Mouse (Mus musculus) stomach, embryonic 15.5 days (tissue): ENCODE measurements around the gene Cenpb. TPM values are rescaled to one million over a fixed set of nuclear protein-coding genes. Genes with fewer than 3 reads are reported as not detected.

Source experiments
- ATAC-seq: fragments of 200-750 bp; cut with Nextera tagmentation; 2 replicates; pipeline ENCODE4 v1.8.0; 2017; ENCODE audit warnings: low read depth, moderate number of reproducible peaks, moderate TSS enrichment; ENCODE audit not compliant: insufficient read depth, low FRiP score
- H3K27ac ChIP-seq: fragments of 300-500 bp; sonication (generic); 2 replicates; pipeline ENCODE4 v1.5.1; 2015; ENCODE audit warnings: mild to moderate bottlenecking, inconsistent platforms
- H3K27me3 ChIP-seq: fragments of 300-500 bp; sonication (generic); replicated peaks from 2 replicates; pipeline ENCODE4 v1.6.1; 2015; ENCODE audit warnings: inconsistent platforms
- H3K36me3 ChIP-seq: fragments of 300-500 bp; sonication (generic); 2 replicates; pipeline ENCODE4 v1.6.1; 2015; ENCODE audit warnings: inconsistent platforms
- H3K4me1 ChIP-seq: fragments of 300-500 bp; sonication (generic); 2 replicates; pipeline ENCODE4 v1.6.1; 2015; ENCODE audit warnings: inconsistent platforms
- H3K4me2 ChIP-seq: fragments of 300-500 bp; sonication (generic); 2 replicates; pipeline ENCODE4 v1.6.1; 2015; ENCODE audit warnings: mild to moderate bottlenecking, inconsistent platforms
- H3K4me3 ChIP-seq: fragments of 300-500 bp; sonication (generic); replicated peaks from 2 replicates; pipeline ENCODE4 v1.5.1; 2015; ENCODE audit warnings: inconsistent platforms
- H3K9ac ChIP-seq: fragments of 300-500 bp; sonication (generic); 2 replicates; pipeline ENCODE4 v1.6.1; 2015; ENCODE audit warnings: inconsistent platforms
- H3K9me3 ChIP-seq: fragments of 300-500 bp; sonication (generic); 2 replicates; pipeline ENCODE4 v1.6.1; 2016; ENCODE audit warnings: inconsistent platforms
- WGBS: fragments of 180-500 bp; shearing (Covaris S2); methylation state at CpG from one replicate; pipeline ENCODE4 v1.1.7; 2015; 5-methylcytosine and 5-hydroxymethylcytosine counted together
- polyA plus RNA-seq: library from polyadenylated mRNA; unstranded; fragments of >200 nt; fragmentation: Nextera tagmentation; extraction: Ambion mirVana; gene quantifications from 2 replicates; pipeline ENCODE4 v1.2.1, GENCODE M21; 2015

Cenpb gene
- polyA plus RNA-seq, 1 experiment from 2014 or later = 15.4 TPM

DNA sequence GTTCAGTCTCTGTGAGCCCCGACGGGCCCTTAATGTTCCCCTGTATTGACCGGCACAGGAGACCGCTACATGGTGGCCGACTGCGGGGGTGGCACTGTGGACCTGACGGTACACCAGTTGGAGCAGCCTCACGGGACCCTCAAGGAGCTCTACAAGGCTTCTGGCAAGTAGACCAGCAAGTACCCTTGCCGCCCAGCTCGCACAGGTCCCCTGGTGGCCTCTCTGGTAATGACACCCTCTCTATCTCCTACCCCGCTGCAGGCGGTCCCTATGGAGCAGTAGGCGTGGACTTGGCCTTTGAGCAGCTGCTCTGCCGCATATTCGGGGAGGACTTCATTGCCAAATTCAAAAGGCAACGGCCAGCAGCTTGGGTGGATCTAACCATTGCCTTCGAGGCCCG lies 37.3 kb downstream of the Cenpb start:
- H3K27ac ChIP-seq = no peak overlapping the region
- no peaks in the 10 kb centered on the region for H3K27me3 ChIP-seq
- WGBS = 30% methylated on average over 18 of the region's 18 CpGs
- no peak overlapping the region for H3K9ac ChIP-seq
- H3K36me3 ChIP-seq = peaks cover 20% of the 10 kb centered on the region
- peak; percentile 61; the same call in 1 of the 2 replicates for ATAC-seq
- 0 out of 2 replicates have a peak overlapping the region, but pooled peaks have one; percentile 23 for H3K4me2 ChIP-seq
- no peaks in the 10 kb centered on the region for H3K9me3 ChIP-seq
- H3K4me3 ChIP-seq = no peak overlapping the region
- 0 out of 2 replicates have a peak, but pooled peaks cover 4% of the 10 kb centered on the region for H3K4me1 ChIP-seq

DNA sequence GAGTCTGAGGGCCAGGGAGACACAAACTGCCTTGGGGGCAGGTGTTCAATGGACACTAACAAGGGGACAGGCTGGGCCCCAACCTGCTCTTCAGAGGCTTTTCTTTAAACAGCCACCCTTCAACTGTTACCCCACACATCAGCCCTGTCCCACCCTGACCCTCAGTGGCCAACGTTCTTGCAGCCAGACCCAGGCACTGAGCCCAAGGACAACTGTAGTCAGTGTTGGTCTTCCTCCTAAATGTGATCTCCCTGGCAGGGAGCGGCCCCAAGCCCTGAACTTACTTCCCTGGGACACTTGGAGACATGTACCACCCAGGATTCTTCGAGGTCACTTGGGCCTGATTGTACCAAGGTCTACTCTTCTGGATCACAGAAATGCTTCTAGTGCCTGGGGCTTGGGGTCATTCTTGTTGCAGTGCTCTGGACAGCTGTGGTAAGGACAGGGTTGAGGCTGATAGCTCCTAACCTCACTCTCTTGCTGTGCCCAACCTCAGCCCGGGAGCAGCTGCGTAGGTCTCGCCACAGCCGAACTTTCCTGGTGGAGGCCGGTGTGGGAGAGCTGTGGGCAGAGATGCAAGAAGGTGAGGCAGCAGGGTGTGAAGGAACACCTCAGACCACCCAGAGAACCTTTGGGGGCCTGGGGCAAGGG lies 38.4 kb downstream of the Cenpb start:
- Histone ChIP-seq H3K27me3 (no peaks in the 10 kb centered on the region), H3K9me3 (no peaks in the 10 kb centered on the region), H3K9ac (no peak overlapping the region), H3K27ac (no peak overlapping the region), H3K36me3 (peaks cover 21% of the 10 kb centered on the region), H3K4me3 (no peak overlapping the region), H3K4me1 (0 out of 2 replicates have a peak, but pooled peaks cover 4% of the 10 kb centered on the region), H3K4me2 (no peak overlapping the region)
- WGBS = 79% methylated on average over 8 of the region's 8 CpGs
- no peak for ATAC-seq

DNA sequence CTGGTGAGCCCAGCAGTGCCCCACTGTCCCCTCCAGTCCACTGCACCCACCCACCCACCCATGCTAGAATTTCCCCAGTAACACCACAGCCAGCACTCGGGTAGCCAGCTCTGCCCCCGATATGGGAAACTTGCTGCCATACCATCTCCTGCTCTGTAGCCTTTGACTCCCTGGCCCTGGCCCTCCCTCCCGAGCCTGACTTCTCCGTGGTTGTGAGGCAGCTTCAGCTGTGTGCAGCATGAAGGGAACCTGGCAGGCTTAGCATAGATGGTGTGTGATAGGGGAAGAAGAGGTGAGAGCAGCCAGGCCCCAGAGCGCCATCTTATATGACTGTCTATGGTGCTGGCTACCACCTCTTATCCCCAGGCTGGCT lies 39.3 kb downstream of the Cenpb start:
- H3K4me1 ChIP-seq = 0 out of 2 replicates have a peak, but pooled peaks cover 4% of the 10 kb centered on the region
- H3K9ac ChIP-seq = no peak overlapping the region
- H3K27me3 ChIP-seq = no peaks in the 10 kb centered on the region
- no peak overlapping the region for H3K4me3 ChIP-seq
- WGBS = 68% methylated on average over 5 of the region's 5 CpGs
- no peak overlapping the region for H3K4me2 ChIP-seq
- no peaks in the 10 kb centered on the region for H3K9me3 ChIP-seq
- peaks cover 21% of the 10 kb centered on the region for H3K36me3 ChIP-seq
- H3K27ac ChIP-seq = 0 out of 2 replicates have a peak overlapping the region, but pooled peaks have one; percentile 13
- ATAC-seq = no peak

DNA sequence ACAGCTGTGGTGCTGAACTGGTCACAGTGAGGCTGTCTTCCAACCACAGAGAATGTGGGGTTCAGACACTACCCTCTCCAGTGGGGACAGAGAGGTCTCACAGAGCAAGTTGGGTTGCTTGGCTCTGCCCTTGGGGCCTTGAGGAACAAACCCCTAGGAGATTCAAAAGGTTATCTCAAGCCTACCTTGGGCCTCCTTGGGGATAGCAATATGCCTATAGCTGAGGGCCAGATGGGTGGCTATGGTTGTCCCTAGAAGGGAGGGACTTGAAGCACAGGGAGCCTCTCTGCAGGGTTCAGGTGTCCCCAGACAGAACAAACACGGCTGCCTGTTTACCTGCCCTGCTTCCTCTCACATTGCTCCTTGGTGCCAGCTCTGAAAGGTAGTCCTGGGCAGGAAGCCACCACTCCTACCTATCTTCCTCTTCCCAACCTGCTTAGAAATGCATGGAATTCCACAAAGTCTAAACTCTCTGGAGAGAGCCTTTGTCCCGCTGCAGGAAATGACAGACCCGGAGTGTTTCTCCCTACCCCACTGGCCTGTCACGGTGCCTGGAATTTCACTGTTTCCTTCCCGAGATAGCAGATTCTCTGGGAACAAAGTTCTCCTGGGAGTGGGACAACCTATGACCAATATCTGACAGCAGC lies 39.9 kb downstream of the Cenpb start:
- Histone ChIP-seq H3K36me3 (peaks cover 19% of the 10 kb centered on the region), H3K4me3 (no peak overlapping the region), H3K9me3 (no peaks in the 10 kb centered on the region), H3K9ac (no peak overlapping the region), H3K4me1 (0 out of 2 replicates have a peak, but pooled peaks cover 4% of the 10 kb centered on the region), H3K27me3 (no peaks in the 10 kb centered on the region), H3K27ac (0 out of 2 replicates have a peak overlapping the region, but pooled peaks have one; percentile 28), H3K4me2 (no peak overlapping the region)
- 30% methylated on average over 5 of the region's 5 CpGs for WGBS
- ATAC-seq = no peak

DNA sequence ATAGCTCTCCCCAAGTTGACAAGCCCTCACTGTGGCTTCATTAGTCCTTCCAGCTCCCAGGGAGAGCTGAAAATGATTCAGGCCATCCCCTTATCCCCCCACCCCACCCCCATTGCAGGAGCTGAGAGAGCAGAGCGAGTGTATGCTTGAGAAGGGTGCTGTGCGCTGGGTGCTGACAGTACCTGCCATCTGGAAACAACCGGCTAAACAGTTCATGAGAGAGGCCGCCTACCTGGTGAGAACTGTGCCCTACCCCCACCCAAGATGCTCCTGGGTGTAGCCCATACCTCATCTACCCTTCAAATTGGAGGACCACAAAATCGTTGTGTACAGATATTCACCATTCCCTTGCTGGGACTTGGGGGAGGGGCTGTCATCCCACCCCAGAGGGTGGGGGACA lies 40.6 kb downstream of the Cenpb start:
- H3K9ac ChIP-seq = no peak overlapping the region
- no peak overlapping the region for H3K4me2 ChIP-seq
- H3K9me3 ChIP-seq = no peaks in the 10 kb centered on the region
- whole genome bisulfite sequencing = 92% methylated on average over 5 of the region's 5 CpGs
- no peak overlapping the region for H3K27ac ChIP-seq
- H3K27me3 ChIP-seq = no peaks in the 10 kb centered on the region
- H3K4me3 ChIP-seq = no peak overlapping the region
- H3K4me1 ChIP-seq = 0 out of 2 replicates have a peak, but pooled peaks cover 4% of the 10 kb centered on the region
- H3K36me3 ChIP-seq = peaks cover 12% of the 10 kb centered on the region
- no peak for ATAC-seq

DNA sequence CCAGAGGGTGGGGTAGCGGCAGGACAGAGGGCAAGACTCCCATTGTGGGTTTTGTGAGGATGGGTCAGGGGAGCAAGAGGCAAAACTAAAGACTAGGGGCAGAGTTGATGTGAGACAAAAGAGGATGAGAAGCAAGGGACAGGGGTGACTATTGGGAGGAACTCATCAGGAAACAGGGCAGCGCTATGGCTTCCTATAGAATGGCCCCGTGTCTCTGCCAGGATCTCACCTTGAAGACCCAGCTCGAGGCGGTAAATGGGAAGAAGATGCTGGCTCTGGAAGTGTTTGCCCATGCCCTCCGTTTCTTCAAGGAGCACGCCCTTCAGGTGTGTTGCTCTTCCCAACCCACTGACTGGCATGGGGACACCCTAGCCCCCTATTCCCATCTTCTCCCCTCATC lies 41.1 kb downstream of the Cenpb start:
- Histone ChIP-seq H3K4me1 (0 out of 2 replicates have a peak, but pooled peaks cover 4% of the 10 kb centered on the region), H3K36me3 (peaks cover 14% of the 10 kb centered on the region), H3K4me2 (no peak overlapping the region), H3K27ac (no peak overlapping the region), H3K9me3 (no peaks in the 10 kb centered on the region), H3K9ac (no peak overlapping the region), H3K4me3 (no peak overlapping the region), H3K27me3 (no peaks in the 10 kb centered on the region)
- 96% methylated on average over 7 of the region's 7 CpGs for WGBS
- ATAC-seq = no peak

DNA sequence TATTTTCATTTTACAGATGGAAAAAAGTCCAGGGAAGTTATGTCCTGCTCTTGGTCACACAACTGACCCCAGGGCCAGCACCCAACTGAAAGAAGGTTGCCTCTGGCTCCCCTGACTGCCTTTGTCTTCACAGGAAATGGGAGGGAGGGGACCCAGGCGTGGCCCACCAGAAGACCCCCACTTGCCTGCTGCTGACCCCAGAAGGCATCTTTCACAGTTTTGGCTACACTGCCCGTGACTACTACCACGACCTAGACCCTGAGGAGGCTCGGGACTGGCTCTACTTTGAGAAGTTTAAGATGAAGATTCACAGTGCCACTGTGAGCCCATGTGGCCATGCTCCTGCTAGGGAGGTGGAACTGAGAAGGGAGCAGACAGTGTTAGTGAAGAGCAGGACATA lies 41.6 kb downstream of the Cenpb start:
- H3K4me2 ChIP-seq = no peak overlapping the region
- H3K27ac ChIP-seq = no peak overlapping the region
- peaks cover 10% of the 10 kb centered on the region; the same call in 1 of the 2 replicates for H3K36me3 ChIP-seq
- 82% methylated on average over 4 of the region's 4 CpGs for WGBS
- ATAC-seq = no peak
- no peaks in the 10 kb centered on the region for H3K9me3 ChIP-seq
- H3K9ac ChIP-seq = no peak overlapping the region
- no peak overlapping the region for H3K4me3 ChIP-seq
- H3K27me3 ChIP-seq = no peaks in the 10 kb centered on the region
- 0 out of 2 replicates have a peak, but pooled peaks cover 4% of the 10 kb centered on the region for H3K4me1 ChIP-seq

DNA sequence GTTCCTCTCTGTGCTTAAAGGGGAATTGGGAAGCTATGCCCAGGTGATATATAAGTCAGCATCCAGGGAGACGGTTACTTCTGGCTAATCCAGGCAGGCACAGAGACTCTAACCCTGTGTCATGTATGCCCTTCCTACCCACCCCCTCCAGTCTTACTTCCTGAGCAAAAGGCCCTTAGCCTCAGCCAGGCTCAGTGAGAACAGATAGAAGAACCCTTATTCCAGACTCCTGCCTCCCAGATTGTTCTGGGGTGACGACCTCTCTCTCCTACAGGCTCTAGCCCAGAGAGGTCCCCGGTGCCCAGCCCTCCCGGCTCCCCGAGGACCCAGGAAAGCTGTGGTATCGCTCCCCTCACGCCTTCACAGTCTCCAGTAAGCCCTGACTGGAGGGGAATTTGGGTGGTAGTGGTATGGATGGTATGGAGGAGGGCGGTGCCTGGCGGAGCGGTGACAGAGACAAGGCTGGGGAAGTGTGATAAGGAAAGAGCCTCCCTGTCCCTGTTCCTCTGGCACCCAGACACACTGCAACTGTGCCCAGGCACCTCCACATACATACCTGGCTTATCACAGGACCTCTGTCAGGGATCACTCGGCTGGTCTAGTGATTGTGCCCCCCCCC lies 44.2 kb downstream of the Cenpb start:
- no peaks in the 10 kb centered on the region for H3K9me3 ChIP-seq
- H3K36me3 ChIP-seq = peaks cover 10% of the 10 kb centered on the region; the same call in 1 of the 2 replicates
- peak overlapping the region; percentile 13; the same call in 1 of the 2 replicates for H3K27ac ChIP-seq
- no peaks in the 10 kb centered on the region for H3K4me1 ChIP-seq
- no peak overlapping the region for H3K9ac ChIP-seq
- H3K4me2 ChIP-seq = no peak overlapping the region
- WGBS = 59% methylated on average over 11 of the region's 11 CpGs
- peak; percentile 96 for ATAC-seq
- H3K4me3 ChIP-seq = no peak overlapping the region
- H3K27me3 ChIP-seq = no peaks in the 10 kb centered on the region

DNA sequence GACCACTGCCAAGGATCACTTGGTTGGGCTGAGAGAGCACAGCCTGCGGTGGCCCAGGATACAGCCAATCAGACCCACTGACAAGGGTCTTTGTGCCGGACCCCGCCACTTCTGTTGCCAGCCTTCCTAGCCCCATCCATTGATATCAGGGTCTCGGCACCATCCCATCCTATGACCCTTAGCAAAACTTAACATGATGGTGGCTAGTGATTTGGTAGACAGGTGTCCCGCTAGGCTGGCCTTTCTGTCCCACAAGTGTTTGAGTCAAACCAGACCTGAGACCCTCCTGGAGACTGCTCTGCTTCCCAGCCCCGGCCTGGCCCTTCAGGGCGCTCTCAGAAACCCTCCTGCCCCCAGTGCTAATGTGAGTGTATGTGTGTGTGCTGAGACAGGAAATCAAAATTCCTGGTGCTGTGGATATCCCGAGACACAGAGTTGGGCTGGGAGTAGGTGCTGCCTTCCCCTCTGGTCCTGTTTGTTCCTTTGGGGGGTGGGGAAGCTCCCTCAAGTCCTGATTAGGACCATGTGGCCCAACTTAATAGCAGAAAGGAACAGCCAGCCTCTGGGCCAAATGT lies 45.0 kb downstream of the Cenpb start:
- H3K9me3 ChIP-seq = no peaks in the 10 kb centered on the region
- H3K4me1 ChIP-seq = no peaks in the 10 kb centered on the region
- peaks cover 10% of the 10 kb centered on the region; the same call in 1 of the 2 replicates for H3K36me3 ChIP-seq
- no peak for ATAC-seq
- H3K27me3 ChIP-seq = no peaks in the 10 kb centered on the region
- no peak overlapping the region for H3K9ac ChIP-seq
- 83% methylated on average over 8 of the region's 8 CpGs for WGBS
- H3K4me2 ChIP-seq = no peak overlapping the region
- H3K27ac ChIP-seq = peak overlapping the region; percentile 13; the same call in 1 of the 2 replicates
- H3K4me3 ChIP-seq = no peak overlapping the region

DNA sequence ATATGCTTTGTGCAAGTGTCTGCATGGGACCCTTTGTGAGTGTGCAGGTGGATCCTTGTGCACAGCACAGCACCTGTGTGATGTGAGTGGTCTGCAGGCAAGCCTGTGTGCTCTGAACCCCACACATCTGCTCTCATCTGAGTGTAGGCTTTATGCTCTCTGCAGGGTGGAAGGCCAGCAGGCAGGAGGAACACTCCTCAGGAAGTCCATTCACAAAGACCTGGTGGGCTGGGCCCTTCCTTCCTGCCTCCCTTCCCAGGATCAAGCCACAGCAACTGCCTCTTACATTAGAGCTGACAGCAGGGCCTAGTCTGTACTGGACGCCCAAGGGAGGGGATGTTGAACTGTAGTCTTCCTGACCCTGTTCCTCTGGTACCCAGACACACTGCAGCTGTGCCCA lies 45.5 kb downstream of the Cenpb start:
- Histone ChIP-seq H3K4me1 (no peaks in the 10 kb centered on the region), H3K27me3 (no peaks in the 10 kb centered on the region), H3K9ac (no peak overlapping the region), H3K4me2 (no peak overlapping the region), H3K4me3 (no peak overlapping the region), H3K27ac (peak overlapping the region; percentile 13; the same call in 1 of the 2 replicates), H3K9me3 (no peaks in the 10 kb centered on the region), H3K36me3 (peaks cover 10% of the 10 kb centered on the region; the same call in 1 of the 2 replicates)
- no peak for ATAC-seq
- WGBS = 64% methylated on average over 1 of the region's 1 CpGs

DNA sequence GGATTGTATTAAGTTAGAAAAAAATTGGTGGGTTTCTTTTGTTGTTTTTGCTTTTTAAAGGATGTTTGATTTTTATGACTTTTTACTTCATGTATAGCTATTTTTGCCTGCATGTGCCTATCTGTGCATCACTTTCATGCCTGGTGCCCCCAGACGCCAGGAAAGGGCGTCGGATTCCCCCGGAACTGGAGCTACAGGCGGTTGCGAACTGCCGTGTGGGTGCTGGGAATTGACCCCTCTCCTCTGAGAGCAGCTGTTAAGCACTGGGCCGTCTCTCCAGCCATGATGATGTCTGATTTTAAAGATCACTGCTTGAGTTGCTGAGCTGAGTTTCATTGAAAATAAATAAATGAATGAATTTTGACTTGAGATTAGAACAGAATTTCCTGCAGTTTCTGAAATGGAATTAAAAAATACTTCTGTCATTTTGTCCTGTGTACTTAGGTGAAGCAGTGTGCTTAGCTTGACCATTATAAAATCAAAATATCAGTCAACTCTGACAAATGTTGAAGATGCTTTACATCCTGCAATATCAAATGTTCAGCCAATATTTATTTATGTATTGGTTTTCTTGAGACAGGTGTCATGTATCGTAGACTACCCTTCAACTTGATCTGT lies 46.8 kb downstream of the Cenpb start, which contains the start of gene Gm11037:
Gm11037 (plus strand) TSS at position 568 of the 618 bp plus-strand sequence.
- Histone ChIP-seq H3K4me3 (no peak within 1 kb of the TSS), H3K9me3 (no peaks in the 10 kb centered on the region), H3K36me3 (peaks cover 8% of the 10 kb centered on the region; the same call in 1 of the 2 replicates), H3K27ac (peak within 1 kb of the TSS; percentile 3; the same call in 1 of the 2 replicates), H3K27me3 (no peaks in the 10 kb centered on the region), H3K4me1 (peaks cover 9% of the 10 kb centered on the region; the same call in 1 of the 2 replicates), H3K4me2 (no peak within 1 kb of the TSS), H3K9ac (no peak within 1 kb of the TSS)
- WGBS = 76% methylated on average over 9 of the region's 9 CpGs
- ATAC-seq = no peak
